Mouse (Mus musculus) urinary bladder, postnatal 4 days (tissue): ENCODE data around the gene Pyurf.

Source experiments
- DNase-seq, 2 experiments: peaks; one replicate each; pipeline ENCODE4 v3.0.0; 2021 to 2022; ENCODE audit warnings: low spot score in 2 of 2

Gene Pyurf

GRCm38 (mm10) chr6:57691467-57692261 lies at the start of gene Pyurf:
TSS of gene Pyurf (minus strand) at chr6:57692078.
- peak; percentile 74 to 79 for DNase-seq

- DNase-seq = no peak
Observed at GRCm38 (mm10) chr6:57721347-57721746, 29.5 kb upstream of the Pyurf start.

- DNase-seq = no peak
Observed at GRCm38 (mm10) chr6:57711726-57712125, 19.8 kb upstream of the Pyurf start.

GRCm38 (mm10) chr6:57706721-57707120 lies 14.8 kb upstream of the Pyurf start:
- DNase-seq = no peak

- no peak for DNase-seq
Observed at GRCm38 (mm10) chr6:57703703-57704102, 11.8 kb upstream of the Pyurf start.

- peak; percentile 92 to 95 for DNase-seq
Observed at GRCm38 (mm10) chr6:57702743-57703499, 11.0 kb upstream of the Pyurf start.

- peak in 1 of 2 experiments; percentile 18 for DNase-seq
Observed at GRCm38 (mm10) chr6:57702376-57702742, 10.5 kb upstream of the Pyurf start, which contains the start of gene Lancl2. TSS of gene Lancl2 (plus strand) at chr6:57702540.

GRCm38 (mm10) chr6:57701686-57702085 lies 9.8 kb upstream of the Pyurf start:
- no peak for DNase-seq

- DNase-seq = no peak
Observed at GRCm38 (mm10) chr6:57693116-57693515, 1.2 kb upstream of the Pyurf start.

- no peak for DNase-seq
Observed at GRCm38 (mm10) chr6:57684156-57684555, 7.7 kb downstream of the Pyurf start.

GRCm38 (mm10) chr6:57661295-57661694 lies 30.6 kb downstream of the Pyurf start:
- no peak for DNase-seq

- DNase-seq = no peak
Observed at GRCm38 (mm10) chr6:57647256-57647655, 44.6 kb downstream of the Pyurf start.

- DNase-seq = peak in 1 of 2 experiments; percentile 31
Observed at GRCm38 (mm10) chr6:57641789-57642188, 50.1 kb downstream of the Pyurf start.

GRCm38 (mm10) chr6:57639531-57639930 lies 52.3 kb downstream of the Pyurf start:
- no peak for DNase-seq
